Mouse (Mus musculus) liver, embryonic 12.5 days (tissue): ENCODE measurements around the gene Bckdha. TPM values are rescaled to one million over a fixed set of nuclear protein-coding genes. Genes with fewer than 3 reads are reported as not detected.

Experiments
- ATAC-seq: fragments of 200-750 bp; cut with Nextera tagmentation; 2 replicates; pipeline ENCODE4 v1.8.0; 2017; ENCODE audit warnings: moderate number of reproducible peaks, mild to moderate bottlenecking, moderate library complexity
- H3K27ac ChIP-seq: fragments of 300-500 bp; sonication (generic); 2 replicates; pipeline ENCODE4 v1.5.1; 2016; ENCODE audit warnings: mild to moderate bottlenecking
- H3K27me3 ChIP-seq: fragments of 300-500 bp; sonication (generic); replicated peaks from 2 replicates; pipeline ENCODE4 v1.6.1; 2016; ENCODE audit warnings: mild to moderate bottlenecking, moderate library complexity
- H3K36me3 ChIP-seq: fragments of 300-500 bp; sonication (generic); 2 replicates; pipeline ENCODE4 v1.6.1; 2016; ENCODE audit warnings: mild to moderate bottlenecking, moderate library complexity
- H3K4me1 ChIP-seq: fragments of 300-500 bp; sonication (generic); 2 replicates; pipeline ENCODE4 v1.6.1; 2016
- H3K4me2 ChIP-seq: fragments of 300-500 bp; sonication (generic); 2 replicates; pipeline ENCODE4 v1.6.1; 2016; ENCODE audit warnings: mild to moderate bottlenecking, moderate library complexity
- H3K4me3 ChIP-seq: fragments of 300-500 bp; sonication (generic); 2 replicates; pipeline ENCODE4 v1.5.1; 2016; ENCODE audit warnings: mild to moderate bottlenecking, moderate library complexity
- H3K9ac ChIP-seq: fragments of 300-500 bp; sonication (generic); 2 replicates; pipeline ENCODE4 v1.6.1; 2016; ENCODE audit warnings: mild to moderate bottlenecking, moderate library complexity
- H3K9me3 ChIP-seq: fragments of 300-500 bp; sonication (generic); replicated peaks from 2 replicates; pipeline ENCODE4 v1.6.1; 2016; ENCODE audit warnings: mild to moderate bottlenecking, moderate library complexity
- WGBS: fragments of 180-500 bp; shearing (Covaris S2); methylation state at CpG from one replicate; pipeline ENCODE4 v1.1.7; 2016; ENCODE audit not compliant: insufficient replicate concordance; 5-methylcytosine and 5-hydroxymethylcytosine counted together
- polyA plus RNA-seq: library from polyadenylated mRNA; unstranded; fragments of >200 nt; fragmentation: Nextera tagmentation; extraction: Ambion mirVana; gene quantifications from 2 replicates; pipeline ENCODE4 v1.2.1, GENCODE M21; 2016

Gene Bckdha
- polyA plus RNA-seq: 21.0 and 21.7 TPM in 2 replicates

DNA sequence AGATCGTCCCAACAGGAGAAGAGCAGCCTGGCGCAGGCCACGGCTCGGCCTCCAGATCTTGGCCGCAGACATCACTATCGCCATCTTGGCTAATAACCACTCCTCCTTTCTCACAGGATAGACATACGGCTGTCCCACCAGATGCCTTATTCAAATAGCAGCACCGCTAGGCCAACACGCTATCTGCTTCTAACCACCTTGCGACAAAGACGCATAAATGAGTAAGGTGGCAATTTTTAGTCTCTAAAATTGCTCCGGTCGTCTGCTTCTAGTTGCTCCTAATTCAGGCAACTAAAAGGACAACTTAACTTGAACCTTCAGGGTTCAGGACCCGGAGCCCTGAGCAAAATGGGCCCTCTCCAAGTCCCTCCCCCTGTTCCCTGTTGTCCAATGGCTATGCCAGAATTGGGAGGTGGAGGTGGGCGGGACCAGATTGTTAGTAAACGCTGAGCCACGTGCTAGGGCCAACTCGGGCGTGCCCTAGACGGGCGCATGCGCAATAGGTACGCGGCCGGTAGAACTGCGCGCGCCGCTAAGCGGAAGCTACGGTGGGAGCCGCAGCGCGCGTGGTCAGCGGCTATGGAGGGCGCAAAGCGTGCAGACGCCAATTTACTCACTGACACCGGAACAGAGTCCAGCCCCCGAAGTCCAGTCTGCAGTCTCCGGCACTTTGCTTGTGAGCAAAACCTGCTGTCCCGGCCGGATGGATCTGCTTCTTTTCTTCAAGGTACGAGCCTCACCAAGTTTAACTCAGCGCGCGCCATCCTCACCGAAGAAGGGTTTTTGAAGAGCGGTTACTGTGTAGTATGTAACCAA is at the start of gene Bckdha, which contains the start of gene Exosc5:
Gene Bckdha, minus strand, starts transcription at position 325 of the 816 bp plus-strand sequence.
Gene Exosc5, plus strand, starts transcription at position 508 of the 816 bp plus-strand sequence.
- peak within 1 kb of the TSS; percentile 77 for H3K4me3 ChIP-seq
- peaks cover 54% of the 10 kb centered on the region for H3K4me1 ChIP-seq
- WGBS: under 1% methylated on average over 50 of the region's 50 CpGs

DNA sequence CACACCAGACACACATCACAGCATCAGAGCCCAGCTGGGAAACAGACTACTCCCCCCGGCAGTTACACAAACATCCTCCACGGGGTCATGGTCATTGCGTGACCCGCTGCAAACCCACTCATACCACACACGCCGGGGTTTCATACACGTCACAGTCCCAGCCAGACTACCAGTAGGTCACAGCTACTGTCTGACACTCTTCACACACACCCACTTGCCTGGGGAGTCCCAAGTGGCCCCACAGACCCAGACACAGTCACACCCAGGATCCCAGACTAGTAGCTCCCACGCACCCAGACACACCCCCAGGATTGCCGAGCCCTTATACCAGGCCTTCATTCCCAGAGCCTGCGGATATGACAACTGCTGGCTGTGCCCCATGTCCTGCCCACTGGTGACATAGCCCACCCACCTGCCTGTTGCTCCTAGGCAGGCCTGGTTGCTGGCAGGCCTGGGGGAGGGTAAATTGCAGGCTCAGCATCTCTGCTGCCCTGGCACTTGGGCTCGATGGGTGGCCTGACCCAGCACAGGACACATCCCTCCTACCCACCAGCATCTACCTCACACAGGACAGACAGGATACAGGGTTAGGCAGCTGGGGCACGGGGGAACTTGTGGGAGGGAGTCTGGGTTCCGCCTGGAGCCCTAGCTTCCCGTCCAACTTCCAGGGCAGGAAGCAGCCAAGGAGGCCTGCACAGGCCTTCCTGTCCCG is 49.0 kb upstream of the Bckdha start:
- peak; percentile 7; the same call in 1 of the 2 replicates for ATAC-seq
- H3K4me3 ChIP-seq: no peak overlapping the region
- no peaks in the 10 kb centered on the region for H3K27me3 ChIP-seq
- H3K9me3 ChIP-seq: no peaks in the 10 kb centered on the region
- no peak overlapping the region for H3K4me2 ChIP-seq
- peaks cover 76% of the 10 kb centered on the region for H3K36me3 ChIP-seq
- H3K27ac ChIP-seq: peak overlapping the region; percentile 31; the same call in 1 of the 2 replicates
- 56% methylated on average over 15 of the region's 15 CpGs for WGBS
- H3K4me1 ChIP-seq: peaks cover 86% of the 10 kb centered on the region
- H3K9ac ChIP-seq: no peak overlapping the region

More for the DNA sequence above, at the start of gene Bckdha, which contains the start of gene Exosc5:
- peak within 1 kb of the TSS; percentile 83 for H3K4me2 ChIP-seq
- peak; percentile 96 for ATAC-seq
- peak within 1 kb of the TSS; percentile 54 for H3K27ac ChIP-seq
- peaks cover 31% of the 10 kb centered on the region for H3K36me3 ChIP-seq
- H3K9ac ChIP-seq: peak within 1 kb of the TSS; percentile 73
- no peaks in the 10 kb centered on the region for H3K9me3 ChIP-seq
- H3K27me3 ChIP-seq: no peaks in the 10 kb centered on the region

DNA sequence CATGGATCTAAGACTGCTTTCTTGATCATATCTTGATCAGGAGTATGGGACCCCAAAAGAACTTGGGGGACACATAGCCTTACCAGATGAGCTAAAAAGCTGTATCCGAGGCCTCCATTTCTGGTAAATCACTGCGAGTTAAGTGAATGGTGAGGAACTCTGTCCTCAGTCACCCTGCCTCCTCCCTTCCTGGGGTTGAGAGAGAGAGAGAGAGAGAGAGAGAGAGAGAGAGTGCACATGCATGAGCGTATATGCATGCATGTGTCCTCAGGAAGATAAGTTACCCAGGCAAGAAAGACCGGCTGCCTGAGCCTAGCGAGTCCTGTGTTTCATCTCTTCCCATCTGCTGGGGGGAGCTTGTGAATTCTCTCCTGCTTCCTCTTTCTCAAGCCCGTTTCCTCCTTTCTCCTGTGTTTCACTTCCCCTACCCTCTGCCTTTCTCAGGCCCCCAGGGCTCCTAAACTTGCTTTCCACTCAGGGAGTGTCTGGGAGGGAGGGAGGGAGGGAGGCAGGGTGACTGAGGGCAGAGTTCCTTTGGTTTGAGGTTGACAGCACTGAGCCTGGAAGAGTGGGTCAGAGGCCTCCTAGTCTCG is 47.9 kb upstream of the Bckdha start:
- ATAC-seq: no peak
- 52% methylated on average over 7 of the region's 7 CpGs for WGBS
- Histone ChIP-seq H3K36me3 (peaks cover 76% of the 10 kb centered on the region), H3K27me3 (no peaks in the 10 kb centered on the region), H3K4me1 (peaks cover 76% of the 10 kb centered on the region), H3K4me3 (no peak overlapping the region), H3K9me3 (peaks cover 9% of the 10 kb centered on the region), H3K9ac (no peak overlapping the region), H3K4me2 (no peak overlapping the region), H3K27ac (peak overlapping the region; percentile 65; the same call in 1 of the 2 replicates)

- ATAC-seq: no peak
- Histone ChIP-seq H3K27ac (peak overlapping the region; percentile 65), H3K27me3 (no peaks in the 10 kb centered on the region), H3K4me2 (no peak overlapping the region), H3K9ac (no peak overlapping the region), H3K4me3 (no peak overlapping the region), H3K36me3 (peaks cover 76% of the 10 kb centered on the region), H3K4me1 (peaks cover 68% of the 10 kb centered on the region), H3K9me3 (peaks cover 17% of the 10 kb centered on the region)
- 58% methylated on average over 6 of the region's 6 CpGs for WGBS
Observed at GRCm38 (mm10) chr7:25705801-25706251, 47.0 kb upstream of the Bckdha start.

DNA sequence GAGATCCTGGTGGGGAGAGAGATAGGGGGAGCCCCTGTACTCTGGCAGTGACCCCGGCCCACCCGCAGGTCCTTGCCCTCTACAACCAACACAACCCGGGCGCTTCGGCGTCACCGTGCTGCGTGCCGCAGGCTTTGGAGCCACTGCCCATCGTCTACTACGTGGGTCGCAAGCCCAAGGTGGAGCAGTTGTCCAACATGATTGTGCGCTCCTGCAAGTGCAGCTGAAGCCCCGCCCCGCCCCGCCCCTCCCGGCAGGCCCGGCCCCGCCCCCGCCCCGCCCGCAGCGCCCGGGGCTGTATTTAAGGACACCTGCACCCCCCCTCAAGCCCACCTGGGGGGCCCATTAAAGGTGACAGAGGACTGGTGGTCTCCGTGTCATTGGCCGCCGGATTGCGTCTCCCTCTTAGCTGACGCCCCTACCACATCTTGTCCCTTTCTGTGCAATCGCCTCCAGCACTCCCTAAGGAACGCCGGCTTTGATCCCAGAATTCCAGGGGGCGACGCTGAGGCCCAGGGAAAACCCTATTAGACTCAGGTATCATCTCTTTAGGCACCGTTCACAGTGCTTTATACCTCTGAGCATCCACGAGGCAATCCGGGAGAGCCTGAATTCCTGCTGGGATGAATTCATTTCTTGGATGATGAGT is 46.1 kb upstream of the Bckdha start:
- no peaks in the 10 kb centered on the region for H3K27me3 ChIP-seq
- peak overlapping the region; percentile 40 for H3K4me2 ChIP-seq
- no peak overlapping the region for H3K9ac ChIP-seq
- H3K4me1 ChIP-seq: peaks cover 58% of the 10 kb centered on the region
- no peak overlapping the region for H3K4me3 ChIP-seq
- peaks cover 20% of the 10 kb centered on the region for H3K9me3 ChIP-seq
- 44% methylated on average over 34 of the region's 37 CpGs for WGBS
- H3K27ac ChIP-seq: peak overlapping the region; percentile 65
- H3K36me3 ChIP-seq: peaks cover 82% of the 10 kb centered on the region
- ATAC-seq: peak; percentile 36

DNA sequence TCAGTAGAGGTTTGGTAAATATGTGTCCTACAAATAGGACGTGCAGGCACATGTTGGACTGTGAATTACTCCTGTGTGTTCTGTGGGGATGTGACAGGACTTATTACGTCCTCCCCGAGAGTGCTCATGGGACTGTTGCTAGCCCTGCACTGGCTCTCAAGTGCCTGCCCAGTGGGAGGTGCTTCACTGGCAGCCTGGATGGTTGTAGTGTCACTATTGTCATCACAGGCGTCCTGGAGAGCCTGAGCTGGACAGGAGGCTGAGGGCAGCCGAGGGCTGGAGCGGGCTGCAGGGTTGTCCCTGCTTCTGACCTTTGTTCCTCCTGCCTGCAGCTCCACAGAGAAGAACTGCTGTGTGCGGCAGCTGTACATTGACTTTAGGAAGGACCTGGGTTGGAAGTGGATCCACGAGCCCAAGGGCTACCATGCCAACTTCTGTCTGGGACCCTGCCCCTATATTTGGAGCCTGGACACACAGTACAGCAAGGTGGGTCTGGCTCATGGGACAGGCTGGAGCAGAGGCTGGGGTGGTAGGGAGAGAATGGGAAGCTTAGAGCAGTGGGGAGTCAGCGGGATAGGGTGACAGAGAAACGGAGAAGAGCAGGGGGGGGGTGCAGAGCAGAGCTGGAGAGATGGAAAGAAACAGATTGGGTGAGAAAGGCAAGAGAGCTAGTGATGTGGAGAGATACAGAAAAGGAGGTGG is 45.2 kb upstream of the Bckdha start:
- Histone ChIP-seq H3K4me3 (no peak overlapping the region), H3K27me3 (no peaks in the 10 kb centered on the region), H3K27ac (peak overlapping the region; percentile 28), H3K9ac (no peak overlapping the region), H3K4me2 (peak overlapping the region; percentile 40), H3K4me1 (peaks cover 54% of the 10 kb centered on the region), H3K9me3 (peaks cover 20% of the 10 kb centered on the region), H3K36me3 (peaks cover 88% of the 10 kb centered on the region)
- 55% methylated on average over 10 of the region's 10 CpGs for WGBS
- ATAC-seq: peak; percentile 50

DNA sequence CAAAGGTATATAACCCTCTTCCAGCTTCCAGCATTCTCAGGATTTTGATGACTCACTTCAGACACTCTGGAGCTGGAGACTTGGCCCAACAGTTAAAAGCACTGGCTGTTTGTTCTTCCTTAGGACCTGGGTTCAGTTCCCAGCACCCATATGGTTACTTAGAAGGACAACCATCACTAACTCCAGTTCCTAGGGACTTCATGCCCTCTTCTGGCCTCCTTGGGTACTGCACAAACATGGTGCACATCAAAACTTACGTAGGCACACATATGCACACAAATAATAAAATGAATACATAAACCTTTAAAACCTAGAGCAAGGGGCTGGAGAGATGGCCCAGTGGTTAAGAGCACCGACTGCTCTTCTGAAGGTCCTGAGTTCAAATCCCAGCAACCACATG is 43.6 kb upstream of the Bckdha start:
- no peak for ATAC-seq
- Histone ChIP-seq H3K4me1 (peaks cover 42% of the 10 kb centered on the region), H3K4me3 (no peak overlapping the region), H3K9me3 (peaks cover 20% of the 10 kb centered on the region), H3K27me3 (no peaks in the 10 kb centered on the region), H3K9ac (no peak overlapping the region), H3K4me2 (no peak overlapping the region), H3K36me3 (peaks cover 96% of the 10 kb centered on the region), H3K27ac (no peak overlapping the region)
- 82% methylated on average over 2 of the region's 2 CpGs for WGBS

- H3K9me3 ChIP-seq: peaks cover 20% of the 10 kb centered on the region
- H3K9ac ChIP-seq: no peak overlapping the region
- peaks cover 95% of the 10 kb centered on the region for H3K36me3 ChIP-seq
- peaks cover 26% of the 10 kb centered on the region for H3K4me1 ChIP-seq
- no peak overlapping the region for H3K4me2 ChIP-seq
- 81% methylated on average over 12 of the region's 12 CpGs for WGBS
- no peaks in the 10 kb centered on the region for H3K27me3 ChIP-seq
- no peak overlapping the region for H3K27ac ChIP-seq
- ATAC-seq: no peak
- no peak overlapping the region for H3K4me3 ChIP-seq
Observed at GRCm38 (mm10) chr7:25700732-25701131, 42.0 kb upstream of the Bckdha start.

DNA sequence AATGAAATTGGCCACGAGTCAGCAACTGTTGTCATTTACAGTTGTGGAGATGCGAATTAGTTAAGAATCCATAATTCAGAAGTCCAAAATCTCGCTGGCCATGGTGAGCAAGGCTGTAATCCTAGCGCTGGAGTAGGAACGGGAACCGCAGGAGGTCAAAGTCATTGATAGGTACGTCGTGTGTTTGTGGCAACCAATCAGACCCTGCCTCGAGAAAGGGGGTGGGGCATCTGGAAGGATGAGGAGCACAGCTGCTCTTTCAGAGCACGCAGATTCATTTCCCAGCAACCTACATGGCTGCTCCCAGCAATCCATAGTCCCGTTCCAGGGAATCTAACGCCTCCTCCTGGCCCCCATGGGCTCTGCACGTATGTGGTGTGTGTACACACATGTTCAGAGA is 41.1 kb upstream of the Bckdha start:
- Histone ChIP-seq H3K36me3 (peaks cover 95% of the 10 kb centered on the region), H3K27me3 (no peaks in the 10 kb centered on the region), H3K4me3 (no peak overlapping the region), H3K27ac (no peak overlapping the region), H3K9ac (no peak overlapping the region), H3K4me1 (peaks cover 18% of the 10 kb centered on the region), H3K4me2 (no peak overlapping the region), H3K9me3 (peaks cover 20% of the 10 kb centered on the region)
- ATAC-seq: no peak
- WGBS: 82% methylated on average over 13 of the region's 13 CpGs

GRCm38 (mm10) chr7:25694104-25694503 is 35.3 kb upstream of the Bckdha start:
- Histone ChIP-seq H3K4me3 (no peak overlapping the region), H3K36me3 (peaks cover 81% of the 10 kb centered on the region), H3K27ac (no peak overlapping the region), H3K9me3 (no peaks in the 10 kb centered on the region), H3K4me2 (no peak overlapping the region), H3K4me1 (peaks cover 34% of the 10 kb centered on the region), H3K27me3 (no peaks in the 10 kb centered on the region), H3K9ac (no peak overlapping the region)
- WGBS: 74% methylated on average over 8 of the region's 8 CpGs
- no peak for ATAC-seq

GRCm38 (mm10) chr7:25690051-25690450 is 31.3 kb upstream of the Bckdha start:
- no peaks in the 10 kb centered on the region for H3K27me3 ChIP-seq
- H3K4me1 ChIP-seq: peaks cover 64% of the 10 kb centered on the region
- H3K27ac ChIP-seq: peak overlapping the region; percentile 95
- H3K36me3 ChIP-seq: peaks cover 43% of the 10 kb centered on the region
- no peak for ATAC-seq
- no peaks in the 10 kb centered on the region for H3K9me3 ChIP-seq
- H3K4me2 ChIP-seq: peak overlapping the region; percentile 97
- peak overlapping the region; percentile 83 for H3K4me3 ChIP-seq
- WGBS: 26% methylated on average over 5 of the region's 5 CpGs
- H3K9ac ChIP-seq: peak overlapping the region; percentile 87
